Mouse (Mus musculus) kidney, adult 18-20 months (tissue): ENCODE measurements at regions not wholly inside any gene's neighbourhood (a gene's known extent, or its start where the extent isn't known, plus 50 kb on each side); places are given as distances from the start of the nearest gene placed in this dataset.

Experiments used
- DNase-seq: peaks from one replicate; pipeline ENCODE4 v3.0.0; 2021

DNA sequence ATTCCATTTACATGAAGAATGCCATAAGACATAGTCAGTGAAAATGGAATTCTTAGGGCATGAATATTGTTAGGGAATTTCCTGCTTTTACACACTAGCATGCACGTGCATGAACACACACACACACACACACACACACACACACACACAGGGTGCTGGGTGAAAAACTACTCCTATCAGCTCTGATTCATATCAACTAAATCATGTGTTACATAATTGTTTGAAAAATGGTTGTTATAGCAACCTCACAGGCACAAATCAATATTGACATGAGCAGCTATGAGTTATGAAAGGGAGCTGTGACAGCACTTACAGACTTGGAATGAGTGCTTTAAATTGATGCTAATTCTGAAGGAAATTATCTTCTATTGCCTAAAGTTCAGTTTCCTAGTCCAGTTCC is 72.8 kb upstream of the Ahr start:
- DNase-seq: no peak

GRCm38 (mm10) chr12:35603742-35604141 is 68.9 kb upstream of the Ahr start:
- no peak for DNase-seq

DNA sequence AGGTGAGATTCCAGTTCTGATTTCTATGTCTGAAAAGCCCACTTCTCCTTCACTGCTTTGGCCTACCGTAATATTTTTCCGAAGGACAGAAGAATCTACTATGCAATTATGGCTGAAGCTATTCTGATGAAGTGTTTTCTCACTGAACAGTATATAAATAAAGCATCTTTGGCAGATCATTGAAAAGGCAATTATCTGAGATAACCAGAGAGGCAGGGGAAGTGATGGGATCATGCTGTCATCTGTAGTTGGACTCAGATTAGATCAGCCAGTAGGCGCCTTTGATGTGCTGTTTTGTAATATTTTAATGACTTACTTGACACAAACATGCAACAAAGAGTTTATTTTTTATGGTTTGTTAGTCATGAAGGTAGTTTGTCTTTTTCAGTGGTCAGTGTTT is 67.8 kb upstream of the Ahr start:
- DNase-seq: no peak

- no peak for DNase-seq
These were observed 63.5 kb upstream of the Ahr start for GRCm38 (mm10) chr12:35598298-35598697.

GRCm38 (mm10) chr12:35592866-35593265 is 58.0 kb upstream of the Ahr start:
- DNase-seq: no peak
